ENCODE assay signal across 10 mouse cellular contexts in genomic region chr12:83213879-83214341, GRCm38 (mm10).
DNase-seq lines count a peak whose midpoint lies in the region; ATAC-seq lines count a peak whose summit lies in the region.
"Had no signal": no experiment of that assay in that cellular context is flagged by ENCODE, and none has a peak within 500 bp of the region (broad histone marks: within the 10 kb centered on the region; RNA-seq: fewer than 3 reads in every experiment).

No protein-coding gene starts in this region.

- H3K4me1 ChIP-seq in embryonic facial prominence, embryonic 10.5 days: peaks cover 31% of the 10 kb centered on the region
- H3K4me1 ChIP-seq in midbrain, embryonic 12.5 days: peaks cover 16% of the 10 kb centered on the region

- H3K27ac ChIP-seq in embryonic facial prominence, embryonic 10.5 days (replicated peaks): peak overlapping the region; percentile 71
- peak overlapping the region; percentile 64 for H3K27ac ChIP-seq in midbrain, embryonic 12.5 days (replicated peaks)

- no peaks in the 10 kb centered on the region for H3K9me3 ChIP-seq in embryonic facial prominence, embryonic 10.5 days
- no peaks in the 10 kb centered on the region for H3K9me3 ChIP-seq in midbrain, embryonic 12.5 days

- peak; percentile 56 for ATAC-seq in midbrain, embryonic 12.5 days (ENCODE audit: low FRiP score, low read depth)

- no peaks in the 10 kb centered on the region for H3K36me3 ChIP-seq in embryonic facial prominence, embryonic 10.5 days (replicated peaks)
- H3K36me3 ChIP-seq in midbrain, embryonic 12.5 days: no peaks in the 10 kb centered on the region

- no peak overlapping the region for H3K4me2 ChIP-seq in midbrain, embryonic 12.5 days (replicated peaks)

- H3K27me3 ChIP-seq in embryonic facial prominence, embryonic 10.5 days (replicated peaks; ENCODE audit: low read depth, poor library complexity, severe bottlenecking): no peaks in the 10 kb centered on the region
- H3K27me3 ChIP-seq in midbrain, embryonic 12.5 days: no peaks in the 10 kb centered on the region

- H3K9ac ChIP-seq in midbrain, embryonic 12.5 days (replicated peaks): no peak overlapping the region

- DNase-seq in embryo, embryonic 11 days: peak; percentile 37
- no peak for DNase-seq in embryo, embryonic 9.5 days (ENCODE audit: extremely low spot score)
- peak; percentile 24 for DNase-seq in kidney, postnatal 14 days
- DNase-seq in kidney, adult 9 months: no peak
- DNase-seq in embryonic facial prominence, embryonic 10.5 days (ENCODE audit: low spot score): no peak
- no peak for DNase-seq in thymus, postnatal 36 days
- DNase-seq in spleen, adult 12 weeks (ENCODE audit: low spot score): no peak
- DNase-seq: gastrocnemius, postnatal 36 days had no signal

- H3K4me3 ChIP-seq in embryonic facial prominence, embryonic 10.5 days: no peak overlapping the region
- H3K4me3 ChIP-seq in midbrain, embryonic 12.5 days: no peak overlapping the region
- H3K4me3 ChIP-seq: megakaryocyte, embryonic 14.5 days had no signal

- 29% methylated on average over 6 of the region's 6 CpGs for WGBS in embryonic facial prominence, embryonic 10.5 days
- 18% methylated on average over 6 of the region's 6 CpGs for WGBS in midbrain, embryonic 12.5 days

Comparison
In these comparisons a context has a peak if more than half of its experiments do, and no peak if none do; other contexts are left out.
1. DNase-seq: peak in embryo, embryonic 11 days (single experiment) and kidney, postnatal 14 days (single experiment); none in embryo, embryonic 9.5 days (single experiment), kidney, adult 9 months (single experiment), embryonic facial prominence, embryonic 10.5 days (single experiment), thymus, postnatal 36 days (0 of 2) and spleen, adult 12 weeks (single experiment).